Mouse (Mus musculus) kidney, embryonic 14.5 days (tissue): Measurements from ENCODE around the gene Cd81. TPM values are rescaled to one million over a fixed set of nuclear protein-coding genes. Genes with fewer than 3 reads are reported as not detected.

Experiments
- ATAC-seq: fragments of 200-750 bp; cut with Nextera tagmentation; 2 replicates; pipeline ENCODE4 v1.8.0; 2017; ENCODE audit warnings: moderate number of reproducible peaks, mild to moderate bottlenecking, moderate TSS enrichment, moderate library complexity; ENCODE audit not compliant: low FRiP score, low TSS enrichment
- H3K27ac ChIP-seq: fragments of 300-500 bp; sonication (generic); 2 replicates; pipeline ENCODE4 v1.5.1; 2014; ENCODE audit warnings: low read depth, mild to moderate bottlenecking, low read length, moderate library complexity, mixed read lengths
- H3K27me3 ChIP-seq: fragments of 300-500 bp; sonication (generic); 2 replicates; pipeline ENCODE4 v1.6.1; 2014; ENCODE audit warnings: mild to moderate bottlenecking, low read length; ENCODE audit not compliant: control insufficient read depth, insufficient read depth
- H3K36me3 ChIP-seq: fragments of 300-500 bp; sonication (generic); 2 replicates; pipeline ENCODE4 v1.6.1; 2014; ENCODE audit warnings: low read length, mixed read lengths; ENCODE audit not compliant: control insufficient read depth, insufficient read depth
- H3K4me1 ChIP-seq: fragments of 300-500 bp; sonication (generic); 2 replicates; pipeline ENCODE4 v1.6.1; 2014; ENCODE audit warnings: low read length, mixed read lengths; ENCODE audit not compliant: control insufficient read depth, insufficient read depth
- H3K4me2 ChIP-seq: fragments of 300-500 bp; sonication (generic); replicated peaks from 2 replicates; pipeline ENCODE4 v1.6.1; 2014; ENCODE audit warnings: low read depth, mild to moderate bottlenecking, low read length
- H3K4me3 ChIP-seq: fragments of 300-500 bp; sonication (generic); 2 replicates; pipeline ENCODE4 v1.5.1; 2014; ENCODE audit warnings: mild to moderate bottlenecking, low read length
- H3K9ac ChIP-seq: fragments of 300-500 bp; sonication (generic); 2 replicates; pipeline ENCODE4 v1.6.1; 2014; ENCODE audit warnings: low read depth, mild to moderate bottlenecking, low read length, moderate library complexity
- H3K9me3 ChIP-seq: fragments of 300-500 bp; sonication (generic); 2 replicates; pipeline ENCODE4 v1.6.1; 2016; ENCODE audit warnings: low read length; ENCODE audit not compliant: control insufficient read depth
- WGBS: fragments of 180-500 bp; shearing (Covaris S2); extraction: QIAGEN DNeasy Blood & Tissue Kit; methylation state at CpG from one replicate; pipeline ENCODE4 v1.1.7; 2014; 5-methylcytosine and 5-hydroxymethylcytosine counted together
- polyA plus RNA-seq: library from polyadenylated mRNA; unstranded; fragments of >200 nt; fragmentation: Nextera tagmentation; extraction: Ambion mirVana; gene quantifications from 2 replicates; pipeline ENCODE4 v1.2.1, GENCODE M21; 2014

Cd81 gene
- polyA plus RNA-seq, 1 experiment from 2014 or later = 477 TPM

GRCm38 (mm10) chr7:143016424-143017142 is 36.0 kb upstream of the Cd81 start:
- 54% methylated on average over 9 of the region's 9 CpGs for WGBS
- H3K4me2 ChIP-seq = no peak overlapping the region
- H3K36me3 ChIP-seq = no peaks in the 10 kb centered on the region
- peak; percentile 22 for ATAC-seq
- H3K27me3 ChIP-seq = no peaks in the 10 kb centered on the region
- no peak overlapping the region for H3K9ac ChIP-seq
- no peak overlapping the region for H3K4me3 ChIP-seq
- peaks cover 23% of the 10 kb centered on the region; the same call in 1 of the 2 replicates for H3K4me1 ChIP-seq
- H3K9me3 ChIP-seq = no peaks in the 10 kb centered on the region
- peak overlapping the region; percentile 76; the same call in 1 of the 2 replicates for H3K27ac ChIP-seq

GRCm38 (mm10) chr7:143017181-143017580 is 35.4 kb upstream of the Cd81 start:
- no peaks in the 10 kb centered on the region for H3K9me3 ChIP-seq
- no peak overlapping the region for H3K4me2 ChIP-seq
- ATAC-seq = no peak
- H3K27me3 ChIP-seq = no peaks in the 10 kb centered on the region
- no peaks in the 10 kb centered on the region for H3K36me3 ChIP-seq
- no peak overlapping the region for H3K9ac ChIP-seq
- H3K27ac ChIP-seq = 0 out of 2 replicates have a peak overlapping the region, but pooled peaks have one; percentile 76
- H3K4me3 ChIP-seq = no peak overlapping the region
- H3K4me1 ChIP-seq = peaks cover 21% of the 10 kb centered on the region; the same call in 1 of the 2 replicates
- 71% methylated on average over 4 of the region's 4 CpGs for whole genome bisulfite sequencing

- ATAC-seq = no peak
- Histone ChIP-seq H3K9me3 (no peaks in the 10 kb centered on the region), H3K4me2 (no peak overlapping the region), H3K27me3 (no peaks in the 10 kb centered on the region), H3K36me3 (no peaks in the 10 kb centered on the region), H3K27ac (no peak overlapping the region), H3K9ac (no peak overlapping the region), H3K4me1 (peaks cover 20% of the 10 kb centered on the region; the same call in 1 of the 2 replicates), H3K4me3 (no peak overlapping the region)
Measured at GRCm38 (mm10) chr7:143020040-143020439, 32.5 kb upstream of the Cd81 start.

GRCm38 (mm10) chr7:143020764-143021163 is 31.8 kb upstream of the Cd81 start:
- no peaks in the 10 kb centered on the region for H3K9me3 ChIP-seq
- 78% methylated on average over 3 of the region's 3 CpGs for WGBS
- no peaks in the 10 kb centered on the region for H3K36me3 ChIP-seq
- H3K9ac ChIP-seq = no peak overlapping the region
- H3K27me3 ChIP-seq = no peaks in the 10 kb centered on the region
- H3K4me2 ChIP-seq = no peak overlapping the region
- H3K4me3 ChIP-seq = no peak overlapping the region
- peaks cover 13% of the 10 kb centered on the region; the same call in 1 of the 2 replicates for H3K4me1 ChIP-seq
- ATAC-seq = no peak
- no peak overlapping the region for H3K27ac ChIP-seq

- H3K9me3 ChIP-seq = no peaks in the 10 kb centered on the region
- ATAC-seq = no peak
- H3K4me2 ChIP-seq = no peak overlapping the region
- no peak overlapping the region for H3K27ac ChIP-seq
- no peak overlapping the region for H3K4me3 ChIP-seq
- 63% methylated on average over 5 of the region's 5 CpGs for WGBS
- no peak overlapping the region for H3K9ac ChIP-seq
- no peaks in the 10 kb centered on the region for H3K27me3 ChIP-seq
- no peaks in the 10 kb centered on the region for H3K36me3 ChIP-seq
- H3K4me1 ChIP-seq = peaks cover 5% of the 10 kb centered on the region; the same call in 1 of the 2 replicates
Measured at GRCm38 (mm10) chr7:143021356-143022164, 31.0 kb upstream of the Cd81 start.

DNA sequence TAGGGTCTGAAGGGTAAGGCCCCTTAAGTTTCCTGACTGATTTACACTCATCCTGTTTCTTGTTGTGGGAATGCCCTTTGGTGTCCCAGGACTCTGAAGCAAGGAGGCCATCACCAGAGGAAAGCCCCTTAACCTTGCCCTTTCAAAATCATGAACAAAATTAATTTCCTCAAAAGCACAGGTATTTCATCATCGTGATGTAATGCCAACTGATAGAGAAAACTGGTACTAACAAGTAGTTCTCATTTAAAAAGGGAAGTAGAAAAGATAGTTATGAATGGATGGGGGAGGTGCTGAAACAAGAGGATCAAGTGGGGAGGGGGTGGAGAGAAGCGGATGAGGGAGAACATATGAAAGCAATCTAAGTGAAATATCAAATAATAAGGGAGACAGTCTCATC is 29.0 kb upstream of the Cd81 start:
- no peak overlapping the region for H3K27ac ChIP-seq
- H3K36me3 ChIP-seq = no peaks in the 10 kb centered on the region
- H3K4me3 ChIP-seq = no peak overlapping the region
- H3K4me2 ChIP-seq = no peak overlapping the region
- 89% methylated on average over 2 of the region's 2 CpGs for WGBS
- ATAC-seq = no peak
- no peak overlapping the region for H3K9ac ChIP-seq
- H3K27me3 ChIP-seq = no peaks in the 10 kb centered on the region
- H3K9me3 ChIP-seq = no peaks in the 10 kb centered on the region
- H3K4me1 ChIP-seq = no peaks in the 10 kb centered on the region

GRCm38 (mm10) chr7:143024293-143024692 is 28.2 kb upstream of the Cd81 start:
- H3K36me3 ChIP-seq = no peaks in the 10 kb centered on the region
- ATAC-seq = no peak
- no peaks in the 10 kb centered on the region for H3K27me3 ChIP-seq
- H3K4me2 ChIP-seq = no peak overlapping the region
- WGBS = 94% methylated on average over 1 of the region's 1 CpGs
- no peak overlapping the region for H3K27ac ChIP-seq
- H3K4me3 ChIP-seq = no peak overlapping the region
- H3K4me1 ChIP-seq = no peaks in the 10 kb centered on the region
- H3K9me3 ChIP-seq = no peaks in the 10 kb centered on the region
- no peak overlapping the region for H3K9ac ChIP-seq

DNA sequence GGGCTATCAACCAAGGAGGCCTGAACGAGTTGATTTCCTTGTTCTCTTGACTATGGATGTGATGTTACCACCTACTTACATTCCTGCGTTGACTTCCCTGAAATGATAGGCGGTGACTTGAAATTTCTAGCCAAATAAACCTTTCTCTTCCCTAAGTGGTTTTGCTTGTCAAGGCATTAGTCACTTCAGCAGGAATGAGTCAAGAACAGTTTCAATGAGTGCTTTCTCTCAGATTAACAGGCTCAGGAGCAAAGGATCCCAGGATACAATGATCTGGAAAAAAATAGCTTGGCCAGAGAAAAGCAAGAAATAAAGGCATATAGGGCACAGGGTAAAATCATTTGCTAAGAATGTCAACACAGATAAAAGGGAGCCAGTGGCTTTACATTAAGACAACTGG is 27.0 kb upstream of the Cd81 start:
- WGBS = 89% methylated on average over 3 of the region's 3 CpGs
- ATAC-seq = no peak
- no peaks in the 10 kb centered on the region for H3K27me3 ChIP-seq

DNA sequence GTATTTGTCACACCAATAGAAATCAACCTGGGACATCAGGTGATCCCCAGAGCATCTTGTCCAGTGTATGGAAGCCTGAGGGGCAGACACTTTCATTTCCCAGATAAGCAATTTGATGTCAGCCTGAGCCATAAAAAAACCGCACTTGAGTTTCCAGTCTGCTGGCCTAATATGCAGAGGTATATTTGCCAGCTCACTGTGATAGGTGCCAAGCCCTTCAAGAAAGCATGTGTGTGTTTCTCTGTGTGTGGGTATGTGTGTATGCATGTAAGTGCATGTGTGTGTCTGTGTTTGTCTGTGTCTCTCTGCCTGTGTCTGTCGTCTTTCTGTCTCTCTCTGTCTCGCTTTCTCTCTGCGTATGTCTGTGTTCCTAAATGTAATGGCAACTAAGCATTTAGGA is 25.3 kb upstream of the Cd81 start:
- H3K9ac ChIP-seq = no peak overlapping the region
- no peaks in the 10 kb centered on the region for H3K36me3 ChIP-seq
- no peaks in the 10 kb centered on the region for H3K9me3 ChIP-seq
- no peak overlapping the region for H3K4me3 ChIP-seq
- H3K4me1 ChIP-seq = no peaks in the 10 kb centered on the region
- WGBS = 90% methylated on average over 4 of the region's 4 CpGs
- no peak overlapping the region for H3K27ac ChIP-seq
- ATAC-seq = no peak
- no peaks in the 10 kb centered on the region for H3K27me3 ChIP-seq
- H3K4me2 ChIP-seq = no peak overlapping the region

More for the DNA sequence above, 27.0 kb upstream of the Cd81 start:
- no peak overlapping the region for H3K4me3 ChIP-seq
- H3K27ac ChIP-seq = no peak overlapping the region
- H3K36me3 ChIP-seq = no peaks in the 10 kb centered on the region
- no peaks in the 10 kb centered on the region for H3K9me3 ChIP-seq
- no peak overlapping the region for H3K4me2 ChIP-seq
- H3K4me1 ChIP-seq = no peaks in the 10 kb centered on the region
- no peak overlapping the region for H3K9ac ChIP-seq
